Mouse (Mus musculus): Measurements from ENCODE around the gene Mindy1. TPM values are rescaled to one million over a fixed set of nuclear protein-coding genes. Genes with fewer than 3 reads are reported as not detected.
"Not testable (repeated sequence)": the region's sequence is repeated elsewhere in the genome, so short reads cannot be mapped to it uniquely, and the experiment has no call there.

Gene Mindy1
- polyA plus RNA-seq, 1 experiment from 2014 or later, result 37.2 TPM

DNA sequence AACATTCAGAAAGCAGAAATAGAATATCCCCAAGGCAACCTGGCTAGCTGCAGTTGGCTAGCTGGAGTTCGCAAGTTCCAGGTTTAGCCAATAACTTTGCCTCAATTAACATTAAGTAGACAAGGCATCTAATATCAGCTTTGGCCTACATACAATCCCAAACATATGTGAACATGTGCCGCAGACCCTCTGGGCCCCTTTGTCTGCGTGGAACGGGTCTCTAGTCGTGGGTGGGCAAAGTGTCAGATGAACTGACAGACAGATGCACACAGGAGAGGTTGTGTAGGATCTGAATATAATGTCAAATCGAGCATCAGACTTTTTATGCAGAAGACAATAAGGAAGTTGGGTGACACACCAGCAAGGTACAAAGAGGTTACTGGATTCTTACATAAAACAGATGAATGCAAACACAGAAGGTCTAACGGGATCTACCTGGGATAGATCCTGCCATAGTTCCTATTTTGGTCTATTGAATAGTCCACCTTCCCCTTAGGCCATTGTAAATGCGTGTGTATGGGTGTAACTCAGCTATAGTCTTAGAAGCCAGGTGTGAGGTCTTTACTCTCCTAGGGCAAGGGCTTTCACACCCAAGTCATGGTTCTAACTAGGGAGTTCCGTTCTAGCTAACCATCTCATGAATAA lies 62.3 kb downstream of the Mindy1 start:
- not testable (repeated sequence) for H3K9ac ChIP-seq (replicated peaks; ENCODE audit: low read depth, low read length)

More for the DNA sequence above, 62.3 kb downstream of the Mindy1 start:
- not testable (repeated sequence) for H3K4me3 ChIP-seq (ENCODE audit: low read depth, low read length); H3K4me2 ChIP-seq (ENCODE audit: low read depth, low read length); H3K27me3 ChIP-seq (ENCODE audit: control insufficient read depth, insufficient read depth, low read length); ATAC-seq (ENCODE audit: low read depth); H3K27ac ChIP-seq (ENCODE audit: low read depth, low read length); H3K9me3 ChIP-seq (ENCODE audit: control insufficient read depth, low read length); H3K4me1 ChIP-seq (ENCODE audit: control insufficient read depth, insufficient read depth, low read length)
- peaks cover 69% of the 10 kb centered on the region for H3K36me3 ChIP-seq (ENCODE audit: control insufficient read depth, insufficient read depth, low read length)
- WGBS, result 96% methylated on average over 9 of the region's 9 CpGs

Other genes starting within 250 kb of the Mindy1 start
- gene Psmd4, start 238.7 kb upstream of the Mindy1 start, polyA plus RNA-seq (2014; fragmentation: Nextera tagmentation; extraction: Ambion mirVana), result 252 and 260 TPM in 2 replicates
- gene Pip5k1a, start 174.4 kb upstream of the Mindy1 start, polyA plus RNA-seq (2014; fragmentation: Nextera tagmentation; extraction: Ambion mirVana), result 11.5 and 12.2 TPM in 2 replicates
- gene Vps72, start 170.3 kb upstream of the Mindy1 start, polyA plus RNA-seq (2014; fragmentation: Nextera tagmentation; extraction: Ambion mirVana), result 157 and 160 TPM in 2 replicates
- 0.72 and 0.98 TPM in 2 replicates for gene Tmod4, start 156.9 kb upstream of the Mindy1 start, polyA plus RNA-seq (2014; fragmentation: Nextera tagmentation; extraction: Ambion mirVana)
- 80.8 and 96.9 TPM in 2 replicates for gene Scnm1, start 147.3 kb upstream of the Mindy1 start, polyA plus RNA-seq (2014; fragmentation: Nextera tagmentation; extraction: Ambion mirVana)
- 36.8 and 37.3 TPM in 2 replicates for gene Lysmd1, start 147.3 kb upstream of the Mindy1 start, polyA plus RNA-seq (2014; fragmentation: Nextera tagmentation; extraction: Ambion mirVana)
- gene Tnfaip8l2, start 139.0 kb upstream of the Mindy1 start, polyA plus RNA-seq (2014; fragmentation: Nextera tagmentation; extraction: Ambion mirVana), result 2.1 and 4.1 TPM in 2 replicates
- 26.0 and 26.6 TPM in 2 replicates for gene Sema6c, start 120.9 kb upstream of the Mindy1 start, polyA plus RNA-seq (2014; fragmentation: Nextera tagmentation; extraction: Ambion mirVana)
- 3.4 and 4.7 TPM in 2 replicates for gene Gabpb2, start 63.4 kb upstream of the Mindy1 start, polyA plus RNA-seq (2014; fragmentation: Nextera tagmentation; extraction: Ambion mirVana)
- 48.7 and 61.6 TPM in 2 replicates for gene Cdc42se1, start 52.6 kb upstream of the Mindy1 start, polyA plus RNA-seq (2014; fragmentation: Nextera tagmentation; extraction: Ambion mirVana)
- 506 and 653 TPM in 2 replicates for gene Mllt11, start 49.2 kb upstream of the Mindy1 start, polyA plus RNA-seq (2014; fragmentation: Nextera tagmentation; extraction: Ambion mirVana)
- gene Gm128, start 39.7 kb upstream of the Mindy1 start, polyA plus RNA-seq (2014; fragmentation: Nextera tagmentation; extraction: Ambion mirVana), result 0.23 and 0.31 TPM in 2 replicates
- 0.28 TPM in 1 of 2 replicates, not detected in the other for gene Bnipl, start 30.2 kb upstream of the Mindy1 start, polyA plus RNA-seq (2014; fragmentation: Nextera tagmentation; extraction: Ambion mirVana)
- 59.1 and 66.7 TPM in 2 replicates for gene Prune1, start 731 bp downstream of the Mindy1 start, polyA plus RNA-seq (2014; fragmentation: Nextera tagmentation; extraction: Ambion mirVana)
- 0.18 and 0.28 TPM in 2 replicates for gene Anxa9, start 25.8 kb downstream of the Mindy1 start, polyA plus RNA-seq (2014; fragmentation: Nextera tagmentation; extraction: Ambion mirVana)
- 75.0 and 85.1 TPM in 2 replicates for gene Cers2, start 33.4 kb downstream of the Mindy1 start, polyA plus RNA-seq (2014; fragmentation: Nextera tagmentation; extraction: Ambion mirVana)
- gene Setdb1, start 75.9 kb downstream of the Mindy1 start, polyA plus RNA-seq (2014; fragmentation: Nextera tagmentation; extraction: Ambion mirVana), result 50.4 and 54.3 TPM in 2 replicates
- not detected in 2 replicates for gene 4930558C23Rik, start 121.5 kb downstream of the Mindy1 start, polyA plus RNA-seq (2014; fragmentation: Nextera tagmentation; extraction: Ambion mirVana)
- 12.5 and 18.6 TPM in 2 replicates for gene Arnt, start 153.0 kb downstream of the Mindy1 start, polyA plus RNA-seq (2014; fragmentation: Nextera tagmentation; extraction: Ambion mirVana)
- 2.4 and 17.0 TPM in 2 replicates for gene Ctsk, start 217.9 kb downstream of the Mindy1 start, polyA plus RNA-seq (2014; fragmentation: Nextera tagmentation; extraction: Ambion mirVana)
- gene Ctss, start 245.4 kb downstream of the Mindy1 start, polyA plus RNA-seq (2014; fragmentation: Nextera tagmentation; extraction: Ambion mirVana), result 13.9 and 20.9 TPM in 2 replicates

Measured in neural tube, embryonic 14.5 days (tissue).